Mouse (Mus musculus) spleen, postnatal 36 days (tissue): ENCODE data around the gene Islr2.
"Not testable (repeated sequence)": the region's sequence is repeated elsewhere in the genome, so short reads cannot be mapped to it uniquely, and the experiment has no call there.

Experiments used
- DNase-seq, 2 experiments: peaks; one replicate each; pipeline ENCODE4 v3.0.0; 2022; ENCODE audit warnings: low spot score in 2 of 2, mixed read lengths in 1 of 2

Islr2 gene

GRCm38 (mm10) chr9:58203516-58204447 is at the start of gene Islr2, which contains the start of gene Islr:
Gene Islr2, minus strand, starts transcription at chr9:58204319.
Gene Islr, minus strand, starts transcription at chr9:58204306.
- DNase-seq = peak; percentile 58 to 64

GRCm38 (mm10) chr9:58253805-58254122 is 49.6 kb upstream of the Islr2 start:
- DNase-seq = not testable (repeated sequence)

GRCm38 (mm10) chr9:58253033-58253804 is 49.1 kb upstream of the Islr2 start, which contains the start of gene Stoml1:
Gene Stoml1, plus strand, starts transcription at chr9:58253164.
- DNase-seq = peak; percentile 96

GRCm38 (mm10) chr9:58250730-58251129 is 46.6 kb upstream of the Islr2 start:
- not testable (repeated sequence) for DNase-seq

- no peak for DNase-seq
Observed at GRCm38 (mm10) chr9:58250322-58250721, 46.2 kb upstream of the Islr2 start.

DNA sequence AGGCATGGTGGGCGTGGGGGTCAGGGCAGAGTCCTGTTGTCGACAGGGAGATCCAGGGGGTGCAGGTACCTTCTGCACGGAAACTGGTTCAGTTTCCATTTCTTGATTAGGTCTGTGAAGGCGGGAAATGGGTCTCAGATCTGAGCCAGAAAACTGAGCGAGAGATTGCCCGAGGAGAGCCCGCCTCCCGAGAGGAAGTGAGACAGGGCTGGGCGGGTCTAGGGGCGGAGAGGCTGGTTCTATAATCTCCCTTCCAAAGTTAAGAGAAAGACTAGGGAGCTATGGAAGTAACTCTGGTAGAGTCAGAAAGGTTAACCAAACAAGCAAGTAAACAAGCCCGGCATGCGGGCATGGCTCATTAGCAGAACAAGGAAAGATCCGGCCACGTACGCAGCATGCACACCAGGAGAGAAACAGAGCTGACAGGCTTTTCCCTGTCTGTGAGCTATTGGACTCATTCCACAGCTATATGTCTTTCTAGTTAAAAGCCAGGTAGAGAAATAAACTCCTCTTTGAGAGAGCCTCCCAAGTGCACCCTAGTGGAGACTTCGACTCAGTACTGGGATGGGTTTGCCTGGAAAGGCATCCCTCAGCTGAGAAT is 45.6 kb upstream of the Islr2 start, which contains the start of gene Pml:
Gene Pml (minus strand): TSS at position 195 of the 601 bp plus-strand sequence.
- peak; percentile 84 to 89 for DNase-seq

GRCm38 (mm10) chr9:58248746-58249413 is 44.8 kb upstream of the Islr2 start:
- DNase-seq = no peak

- peak; percentile 90 to 91 for DNase-seq
Observed at GRCm38 (mm10) chr9:58247064-58247759, 43.1 kb upstream of the Islr2 start.

DNA sequence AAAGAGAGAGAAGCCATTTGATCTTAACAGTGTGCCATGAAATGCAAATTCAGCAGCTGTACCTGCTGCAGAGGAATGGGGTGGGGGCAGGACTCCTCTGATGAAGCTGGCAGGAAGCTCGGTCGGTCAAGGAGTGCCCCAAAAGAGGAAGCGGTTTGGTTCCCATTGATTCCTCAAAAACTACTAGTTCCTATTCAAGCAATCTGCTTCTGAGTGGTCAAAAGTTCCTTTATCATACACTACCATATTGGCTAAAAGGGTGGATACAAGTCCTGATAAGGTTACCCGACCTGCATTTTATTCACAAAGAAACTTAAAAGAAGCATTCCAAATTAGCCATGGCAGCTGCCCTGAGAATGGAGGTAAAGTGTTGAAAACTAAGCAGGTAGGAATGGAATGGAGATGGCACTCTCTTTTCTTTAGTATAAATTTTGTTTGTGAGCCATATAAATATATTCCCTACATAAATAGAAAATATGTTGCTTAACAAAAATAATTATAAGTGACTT is 42.0 kb upstream of the Islr2 start:
- DNase-seq = peak; percentile 65 to 72

GRCm38 (mm10) chr9:58243696-58244095 is 39.6 kb upstream of the Islr2 start:
- no peak for DNase-seq

- peak; percentile 43 to 54 for DNase-seq
Observed at GRCm38 (mm10) chr9:58242696-58243095, 38.6 kb upstream of the Islr2 start.

- DNase-seq = no peak
Observed at GRCm38 (mm10) chr9:58241780-58242485, 37.8 kb upstream of the Islr2 start.

DNA sequence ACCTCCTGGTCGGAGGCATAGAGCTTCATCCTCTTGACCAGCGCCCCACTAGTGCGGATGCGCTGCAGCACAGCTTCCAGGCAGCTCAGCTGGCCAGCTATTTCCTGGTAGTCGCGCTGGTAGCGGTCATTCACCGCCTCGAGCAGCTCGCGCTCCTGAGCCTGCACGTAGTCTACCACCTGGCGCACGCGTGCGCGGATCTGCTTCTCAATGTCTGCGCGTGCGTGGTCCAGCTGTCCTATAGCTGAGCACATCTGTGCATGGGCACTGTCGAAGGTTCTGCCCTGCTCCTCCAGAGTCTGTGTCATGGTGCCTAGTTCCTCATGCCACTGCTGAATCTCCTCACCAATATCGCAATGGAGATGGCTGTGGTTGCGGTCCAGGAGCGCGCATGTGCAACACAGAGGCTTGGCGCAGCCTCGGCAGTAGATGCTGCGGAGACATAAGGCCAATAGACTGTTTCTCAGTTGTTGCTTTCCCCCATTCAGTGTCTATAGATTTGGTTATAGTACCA is 30.4 kb upstream of the Islr2 start:
- DNase-seq = no peak

DNA sequence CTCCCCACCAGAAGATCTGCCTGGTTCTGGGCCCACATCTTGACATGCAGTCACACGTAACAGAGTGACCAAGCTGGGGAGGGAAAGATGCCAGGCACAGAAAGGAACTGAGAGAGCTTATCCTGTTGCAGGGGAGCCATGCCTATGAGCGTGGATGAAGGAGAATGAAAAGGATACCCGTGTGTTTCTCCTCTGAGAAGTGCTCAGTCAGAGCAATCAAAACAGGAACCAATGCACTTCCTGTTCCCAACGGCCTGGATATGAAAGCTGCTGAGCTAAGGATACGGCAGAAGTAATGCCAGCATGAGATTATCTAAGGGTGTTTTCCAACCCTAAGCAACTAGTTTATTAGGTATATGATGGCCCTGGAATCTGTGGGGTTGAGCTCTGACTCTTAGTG is 28.3 kb upstream of the Islr2 start:
- no peak for DNase-seq

- DNase-seq = peak; percentile 41 to 59
Observed at GRCm38 (mm10) chr9:58231746-58232145, 27.6 kb upstream of the Islr2 start.

GRCm38 (mm10) chr9:58228777-58229466 is 24.8 kb upstream of the Islr2 start:
- no peak for DNase-seq

GRCm38 (mm10) chr9:58225915-58226913 is 22.1 kb upstream of the Islr2 start:
- DNase-seq = peak; percentile 48 to 68

GRCm38 (mm10) chr9:58224356-58224755 is 20.2 kb upstream of the Islr2 start:
- no peak for DNase-seq
